Mouse (Mus musculus) megakaryocyte, adult 5-6 weeks (primary cell): ENCODE results near the gene Gfy. TPM values are rescaled to one million over a fixed set of nuclear protein-coding genes. Genes with fewer than 3 reads are reported as not detected.
"Not testable (repeated sequence)": the region's sequence is repeated elsewhere in the genome, so short reads cannot be mapped to it uniquely, and the experiment has no call there.

ENCODE experiments used
- ATAC-seq: 2 replicates; pipeline ENCODE4 v1.8.0; 2016; ENCODE audit warnings: mild to moderate bottlenecking, inconsistent platforms; ENCODE audit not compliant: poor library complexity, severe bottlenecking
- total RNA-seq, 2 experiments: library from RNA; stranded (forward) in 1 of 2; stranded (reverse) in 1 of 2; fragments of 153-499, 151-499 nt in 1 of 2; fragments of 221-1000, 200-1000 nt in 1 of 2; gene quantifications; 2 replicates each; pipeline versions ENCODE4 v1.2.3 to v1.2.4; 2015 to 2017

Gfy gene
- total RNA-seq, 2 experiments from 2014 or later = not detected

GRCm38 (mm10) chr7:45168656-45169055, 10.7 kb downstream of the Gfy start:
- no peak for ATAC-seq

GRCm38 (mm10) chr7:45167761-45168445, 11.5 kb downstream of the Gfy start:
- ATAC-seq = no peak

GRCm38 (mm10) chr7:45166950-45167401, 12.4 kb downstream of the Gfy start:
- ATAC-seq = no peak

- no peak for ATAC-seq
These were observed 13.7 kb downstream of the Gfy start for GRCm38 (mm10) chr7:45165701-45166100.

- no peak for ATAC-seq
These were observed 14.5 kb downstream of the Gfy start for GRCm38 (mm10) chr7:45164833-45165232.

GRCm38 (mm10) chr7:45163735-45164490, 15.5 kb downstream of the Gfy start, which contains the start of gene Slc17a7:
TSS of gene Slc17a7 (plus strand) at chr7:45163949.
- peak; percentile 59 for ATAC-seq

- no peak for ATAC-seq
These were observed 16.3 kb downstream of the Gfy start for GRCm38 (mm10) chr7:45162996-45163615.

- ATAC-seq = no peak
These were observed 16.8 kb downstream of the Gfy start for GRCm38 (mm10) chr7:45162551-45162950.

GRCm38 (mm10) chr7:45161612-45162473, 17.5 kb downstream of the Gfy start:
- peak; percentile 95 for ATAC-seq

- ATAC-seq = no peak
These were observed 18.5 kb downstream of the Gfy start for GRCm38 (mm10) chr7:45160866-45161265.

- no peak for ATAC-seq
These were observed 19.0 kb downstream of the Gfy start for GRCm38 (mm10) chr7:45160316-45160800.

GRCm38 (mm10) chr7:45158991-45159390, 20.4 kb downstream of the Gfy start:
- no peak for ATAC-seq

- no peak for ATAC-seq
These were observed 21.9 kb downstream of the Gfy start for GRCm38 (mm10) chr7:45157459-45157858.

GRCm38 (mm10) chr7:45156206-45156605, 23.2 kb downstream of the Gfy start:
- no peak for ATAC-seq

GRCm38 (mm10) chr7:45155590-45155989, 23.8 kb downstream of the Gfy start:
- no peak for ATAC-seq

- ATAC-seq = 0 out of 2 replicates have a peak, but pooled peaks have one; percentile 35
These were observed 24.3 kb downstream of the Gfy start for GRCm38 (mm10) chr7:45154993-45155514.

GRCm38 (mm10) chr7:45154096-45154992, 25.0 kb downstream of the Gfy start, which contains the start of the genes Pih1d1 and Aldh16a1:
TSS of gene Pih1d1 (plus strand) at chr7:45154303.
TSS of gene Aldh16a1 (minus strand) at chr7:45154584.
- ATAC-seq = peak; percentile 96

GRCm38 (mm10) chr7:45153586-45153985, 25.8 kb downstream of the Gfy start:
- no peak for ATAC-seq

GRCm38 (mm10) chr7:45153052-45153451, 26.3 kb downstream of the Gfy start:
- ATAC-seq = not testable (repeated sequence)
